ENCODE assay signal across 11 mouse cellular contexts in genomic region chr12:72047513-72047912, GRCm38 (mm10). TPM values are rescaled to one million over a fixed set of nuclear protein-coding genes. Genes with fewer than 3 reads are reported as not detected.
DNase-seq lines count a peak whose midpoint lies in the region; ATAC-seq and TF ChIP-seq lines count a peak whose summit lies in the region.
"Had no signal": no experiment of that assay in that cellular context is flagged by ENCODE, and none has a peak within 500 bp of the region (broad histone marks: within the 10 kb centered on the region; RNA-seq: fewer than 3 reads in every experiment).

No protein-coding gene starts in this region.

- TF ChIP-seq EP300 in heart, postnatal 0 days (IDR thresholded peaks at IDR 0.05; ENCODE audit: low read depth), result no peak

- intact Hi-C loops in heart, postnatal 14 days (cut with DNase I), result loop anchor here (1.0 kb wide), 1 partner anchor 279 kb away; no protein-coding TSS in a partner anchor

- WGBS in heart, postnatal 0 days, result 0% methylated on average over 2 of the region's 2 CpGs
- 11% methylated on average over 2 of the region's 2 CpGs for WGBS in midbrain, embryonic 14.5 days
- 9% methylated on average over 2 of the region's 2 CpGs for WGBS in midbrain, embryonic 13.5 days

- DNase-seq in heart, postnatal 0 days (ENCODE audit: low spot score), result peak; percentile 60
- DNase-seq in heart, postnatal 14 days, result no peak
- peak; percentile 70 for DNase-seq in midbrain, embryonic 14.5 days
- peak; percentile 45 for DNase-seq in brain, adult 2 months (ENCODE audit: low read depth, low spot score)
- DNase-seq in splenic B cell, adult 2 months (ENCODE audit: low read depth, low spot score), result peak; percentile 11
- no peak for DNase-seq in urinary bladder, postnatal 4 days (ENCODE audit: low spot score in 2 of 2)
- no peak for DNase-seq in left cerebral cortex, adult 11 months (ENCODE audit: low spot score)

- no peak overlapping the region for H3K9ac ChIP-seq in heart, postnatal 0 days (replicated peaks; ENCODE audit: low read depth, low read length)
- no peak overlapping the region for H3K9ac ChIP-seq in midbrain, embryonic 14.5 days (replicated peaks; ENCODE audit: low read length)
- no peak overlapping the region for H3K9ac ChIP-seq in midbrain, embryonic 13.5 days (replicated peaks)
- H3K9ac ChIP-seq: limb, embryonic 15.5 days; neural tube, embryonic 12.5 days had no signal

- no peak overlapping the region for H3K4me3 ChIP-seq in heart, postnatal 0 days (ENCODE audit: low read depth, low read length)
- no peak overlapping the region for H3K4me3 ChIP-seq in midbrain, embryonic 14.5 days (replicated peaks; ENCODE audit: low read depth, low read length)
- H3K4me3 ChIP-seq in midbrain, embryonic 13.5 days (replicated peaks), result no peak overlapping the region
- H3K4me3 ChIP-seq: limb, embryonic 15.5 days; neural tube, embryonic 12.5 days had no signal

- H3K4me2 ChIP-seq in heart, postnatal 0 days (ENCODE audit: low read depth, low read length), result no peak overlapping the region
- no peak overlapping the region for H3K4me2 ChIP-seq in midbrain, embryonic 14.5 days (ENCODE audit: low read length)
- no peak overlapping the region for H3K4me2 ChIP-seq in midbrain, embryonic 13.5 days (replicated peaks)
- H3K4me2 ChIP-seq: limb, embryonic 15.5 days; neural tube, embryonic 12.5 days had no signal

- H3K27me3 ChIP-seq in heart, postnatal 0 days (ENCODE audit: control insufficient read depth, insufficient read depth, low read length), result no peaks in the 10 kb centered on the region
- H3K27me3 ChIP-seq in midbrain, embryonic 14.5 days (ENCODE audit: control insufficient read depth, insufficient read depth, low read length), result no peaks in the 10 kb centered on the region
- no peaks in the 10 kb centered on the region for H3K27me3 ChIP-seq in midbrain, embryonic 13.5 days
- H3K27me3 ChIP-seq in splenic B cell, adult 2 months (ENCODE audit: control insufficient read depth, insufficient read depth, low read length, poor library complexity, severe bottlenecking), result no peaks in the 10 kb centered on the region
- H3K27me3 ChIP-seq: limb, embryonic 15.5 days; neural tube, embryonic 12.5 days had no signal

- no peaks in the 10 kb centered on the region for H3K4me1 ChIP-seq in heart, postnatal 0 days (ENCODE audit: control insufficient read depth, insufficient read depth)
- H3K4me1 ChIP-seq in midbrain, embryonic 14.5 days (ENCODE audit: control insufficient read depth, insufficient read depth, low read length), result no peaks in the 10 kb centered on the region
- no peaks in the 10 kb centered on the region for H3K4me1 ChIP-seq in midbrain, embryonic 13.5 days (replicated peaks)
- H3K4me1 ChIP-seq: limb, embryonic 15.5 days; neural tube, embryonic 12.5 days had no signal

- H3K36me3 ChIP-seq in heart, postnatal 0 days (replicated peaks; ENCODE audit: control insufficient read depth, insufficient read depth, low read length), result no peaks in the 10 kb centered on the region
- H3K36me3 ChIP-seq in midbrain, embryonic 14.5 days (ENCODE audit: control insufficient read depth, insufficient read depth, low read length), result no peaks in the 10 kb centered on the region
- H3K36me3 ChIP-seq in midbrain, embryonic 13.5 days, result no peaks in the 10 kb centered on the region
- no peaks in the 10 kb centered on the region for H3K36me3 ChIP-seq in splenic B cell, adult 2 months (ENCODE audit: control insufficient read depth, insufficient read depth, low read length, poor library complexity, severe bottlenecking)
- H3K36me3 ChIP-seq: limb, embryonic 15.5 days; neural tube, embryonic 12.5 days had no signal

- H3K27ac ChIP-seq in heart, postnatal 0 days (ENCODE audit: low read depth), result no peak overlapping the region
- no peak overlapping the region for H3K27ac ChIP-seq in midbrain, embryonic 14.5 days (replicated peaks; ENCODE audit: low read depth, low read length)
- H3K27ac ChIP-seq in midbrain, embryonic 13.5 days, result no peak overlapping the region
- H3K27ac ChIP-seq: limb, embryonic 15.5 days; neural tube, embryonic 12.5 days had no signal

- TF ChIP-seq CTCF in heart, postnatal 0 days (IDR thresholded peaks at IDR 0.05; ENCODE audit: low read depth), result peak; percentile 68

- peak; percentile 24; the same call in 1 of the 2 replicates for ATAC-seq in heart, postnatal 0 days (ENCODE audit: insufficient read depth, low read depth)
- ATAC-seq in midbrain, embryonic 14.5 days (ENCODE audit: low FRiP score, low TSS enrichment), result no peak
- no peak for ATAC-seq in midbrain, embryonic 13.5 days
- ATAC-seq: intestine, embryonic 16.5 days had no signal

- H3K9me3 ChIP-seq in heart, postnatal 0 days (replicated peaks; ENCODE audit: control insufficient read depth, low read length), result peaks cover 17% of the 10 kb centered on the region
- H3K9me3 ChIP-seq in midbrain, embryonic 14.5 days (ENCODE audit: control insufficient read depth, low read length), result peaks cover 3% of the 10 kb centered on the region; the same call in 1 of the 2 replicates
- peaks cover 8% of the 10 kb centered on the region; the same call in 1 of the 2 replicates for H3K9me3 ChIP-seq in midbrain, embryonic 13.5 days
- H3K9me3 ChIP-seq: limb, embryonic 15.5 days had no signal

RNA-seq across cellular contexts. Expression of gene Gpr135, which starts 23.4 kb away (rescaled TPM):
- total RNA-seq in heart, postnatal 0 days (2014; rRNA removed; ENCODE audit: low replicate concordance), result 0.39 TPM in 1 of 2 replicates, not detected in the other
- polyA plus RNA-seq in heart, postnatal 0 days (2015; fragmentation: Nextera tagmentation; extraction: Ambion mirVana), result 0.27 and 0.37 TPM in 2 replicates
- total RNA-seq in heart, postnatal 14 days (2021), result under 1 TPM; 0.48 to 0.61 TPM
- 4.6 and 7.4 TPM in 2 replicates for polyA plus RNA-seq in midbrain, embryonic 14.5 days (2014; fragmentation: Nextera tagmentation; extraction: Ambion mirVana)
- 2.5 and 2.6 TPM in 2 replicates for polyA plus RNA-seq in midbrain, embryonic 13.5 days (2015; fragmentation: Nextera tagmentation; extraction: Ambion mirVana)

RNA-seq across cellular contexts. Expression of gene L3hypdh, which starts 37.7 kb away (rescaled TPM):
- 15.7 and 19.1 TPM in 2 replicates for total RNA-seq in heart, postnatal 0 days (2014; rRNA removed; ENCODE audit: low replicate concordance)
- 18.0 and 19.8 TPM in 2 replicates for polyA plus RNA-seq in heart, postnatal 0 days (2015; fragmentation: Nextera tagmentation; extraction: Ambion mirVana)
- total RNA-seq in heart, postnatal 14 days (2021), result 1 to 10 TPM; 8.3 to 8.6 TPM
- polyA plus RNA-seq in midbrain, embryonic 14.5 days (2014; fragmentation: Nextera tagmentation; extraction: Ambion mirVana), result 11.7 and 12.8 TPM in 2 replicates
- 8.5 and 10.6 TPM in 2 replicates for polyA plus RNA-seq in midbrain, embryonic 13.5 days (2015; fragmentation: Nextera tagmentation; extraction: Ambion mirVana)

RNA-seq across cellular contexts. Expression of gene Jkamp, which starts 37.9 kb away (rescaled TPM):
- 47.9 and 78.1 TPM in 2 replicates for total RNA-seq in heart, postnatal 0 days (2014; rRNA removed; ENCODE audit: low replicate concordance)
- 74.9 and 75.6 TPM in 2 replicates for polyA plus RNA-seq in heart, postnatal 0 days (2015; fragmentation: Nextera tagmentation; extraction: Ambion mirVana)
- 10 to 100 TPM; 24.5 to 26.4 TPM for total RNA-seq in heart, postnatal 14 days (2021)
- 89.9 and 115 TPM in 2 replicates for polyA plus RNA-seq in midbrain, embryonic 14.5 days (2014; fragmentation: Nextera tagmentation; extraction: Ambion mirVana)
- 129 and 136 TPM in 2 replicates for polyA plus RNA-seq in midbrain, embryonic 13.5 days (2015; fragmentation: Nextera tagmentation; extraction: Ambion mirVana)

Comparison
In these comparisons a context has a peak if more than half of its experiments do, and no peak if none do; other contexts are left out.
1. DNase-seq: peak in heart, postnatal 0 days (single experiment), midbrain, embryonic 14.5 days (single experiment), brain, adult 2 months (single experiment) and splenic B cell, adult 2 months (single experiment); none in heart, postnatal 14 days (0 of 2), urinary bladder, postnatal 4 days (0 of 2) and left cerebral cortex, adult 11 months (single experiment).